Mouse (Mus musculus): Measurements from ENCODE around the gene Aak1. TPM values are rescaled to one million over a fixed set of nuclear protein-coding genes. Genes with fewer than 3 reads are reported as not detected.
"Not testable (repeated sequence)": the region's sequence is repeated elsewhere in the genome, so short reads cannot be mapped to it uniquely, and the experiment has no call there.

Aak1 gene
- total and polyA plus RNA-seq, 2 experiments from 2014 or later: 9.2 to 46.7 TPM

DNA sequence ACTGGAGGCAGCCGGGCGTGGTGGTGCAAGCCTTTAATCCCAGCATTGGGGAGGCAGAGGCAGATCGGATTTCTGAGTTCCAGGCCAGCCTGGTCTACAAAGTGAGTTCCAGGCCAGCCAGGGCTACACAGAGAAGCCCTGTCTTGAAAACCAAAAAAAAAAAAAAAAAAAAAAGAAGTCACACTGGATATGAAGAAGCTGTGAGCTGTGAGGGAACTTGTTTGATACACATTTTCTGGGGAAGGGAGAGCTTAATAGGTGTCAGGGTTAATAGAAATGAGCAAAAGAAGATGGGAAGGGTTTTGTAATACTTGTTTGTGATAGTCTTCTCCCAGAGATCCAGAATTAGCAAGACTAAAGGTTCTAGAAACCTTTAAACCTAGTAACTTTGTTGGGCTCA lies 196.2 kb downstream of the Aak1 start:
- Histone ChIP-seq H3K4me3 (ENCODE audit: low read depth, low read length) (no peak overlapping the region), H3K27ac (ENCODE audit: low read depth) (no peak overlapping the region), H3K9me3 (replicated peaks; ENCODE audit: control insufficient read depth, low read length) (no peaks in the 10 kb centered on the region), H3K4me1 (ENCODE audit: control insufficient read depth, insufficient read depth) (peaks cover 8% of the 10 kb centered on the region; the same call in 1 of the 2 replicates), H3K9ac (replicated peaks; ENCODE audit: low read depth, low read length) (no peak overlapping the region), H3K27me3 (ENCODE audit: control insufficient read depth, insufficient read depth, low read length) (no peaks in the 10 kb centered on the region), H3K36me3 (replicated peaks; ENCODE audit: control insufficient read depth, insufficient read depth, low read length) (0 out of 2 replicates have a peak, but pooled peaks cover 6% of the 10 kb centered on the region), H3K4me2 (ENCODE audit: low read depth, low read length) (no peak overlapping the region)
- ATAC-seq (ENCODE audit: insufficient read depth, low read depth) (no peak), DNase-seq (ENCODE audit: low spot score) (no peak)
- WGBS: 85% methylated on average over 3 of the region's 3 CpGs
- TF ChIP-seq EP300 (IDR thresholded peaks at IDR 0.05; ENCODE audit: low read depth) (no peak), CTCF (IDR thresholded peaks at IDR 0.05; ENCODE audit: low read depth) (no peak)

DNA sequence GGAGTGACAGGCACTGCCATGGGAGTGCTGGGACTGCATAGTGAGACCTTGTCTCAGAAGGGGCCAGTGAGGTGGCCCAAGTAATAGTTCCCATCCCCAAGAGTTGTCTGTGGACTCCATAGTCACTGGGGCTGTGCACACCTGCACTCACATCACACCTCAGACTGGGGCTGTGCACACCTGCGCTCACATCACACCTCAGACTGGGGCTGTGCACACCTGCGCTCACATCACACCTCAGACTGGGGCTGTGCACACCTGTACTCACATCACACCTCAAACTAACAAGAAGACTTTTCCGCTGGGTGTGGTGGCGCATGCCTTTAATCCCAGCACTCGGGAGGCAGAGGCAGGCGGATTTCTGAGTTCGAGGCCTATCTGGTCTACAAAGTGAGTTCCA lies 199.4 kb downstream of the Aak1 start:
- not testable (repeated sequence) for ATAC-seq (ENCODE audit: insufficient read depth, low read depth); H3K4me3 ChIP-seq (ENCODE audit: low read depth, low read length); H3K4me1 ChIP-seq (ENCODE audit: control insufficient read depth, insufficient read depth); H3K4me2 ChIP-seq (ENCODE audit: low read depth, low read length); H3K9ac ChIP-seq (replicated peaks; ENCODE audit: low read depth, low read length); H3K27me3 ChIP-seq (ENCODE audit: control insufficient read depth, insufficient read depth, low read length); H3K9me3 ChIP-seq (replicated peaks; ENCODE audit: control insufficient read depth, low read length); H3K27ac ChIP-seq (ENCODE audit: low read depth); DNase-seq (ENCODE audit: low spot score)
- WGBS: 93% methylated on average over 7 of the region's 7 CpGs
- H3K36me3 ChIP-seq (replicated peaks; ENCODE audit: control insufficient read depth, insufficient read depth, low read length): peaks cover 29% of the 10 kb centered on the region

DNA sequence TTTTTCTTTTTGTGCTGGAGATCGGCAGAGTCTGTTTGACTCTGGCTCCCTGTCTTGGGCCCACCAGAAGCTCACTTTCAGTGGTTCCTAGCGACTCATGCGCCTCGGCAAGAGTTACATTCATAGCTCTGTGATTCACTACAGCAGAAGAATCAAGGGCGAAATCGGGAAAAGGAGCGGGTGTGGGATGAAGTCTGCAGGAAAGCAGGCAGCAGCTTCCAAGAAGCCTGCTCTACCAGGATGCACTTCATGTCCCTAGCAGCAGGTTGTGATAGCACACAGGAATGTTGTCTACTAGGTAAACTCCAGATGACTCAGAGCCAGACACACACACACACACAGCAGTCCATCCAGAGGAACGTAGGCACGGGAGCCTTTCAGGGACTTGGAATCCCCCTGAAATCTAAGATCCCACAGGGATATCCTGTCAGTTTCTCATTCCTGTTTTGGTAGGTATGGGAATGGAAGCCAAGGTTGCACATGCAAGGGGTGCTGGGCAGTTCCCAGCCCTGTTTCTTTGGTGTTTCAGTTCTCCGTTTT lies 202.6 kb downstream of the Aak1 start:
- WGBS: 75% methylated on average over 10 of the region's 10 CpGs
- ATAC-seq (ENCODE audit: insufficient read depth, low read depth): no peak
- TF ChIP-seq CTCF (IDR thresholded peaks at IDR 0.05; ENCODE audit: low read depth) (no peak), EP300 (IDR thresholded peaks at IDR 0.05; ENCODE audit: low read depth) (no peak)

More for the DNA sequence above, 202.6 kb downstream of the Aak1 start:
- Histone ChIP-seq H3K4me1 (ENCODE audit: control insufficient read depth, insufficient read depth) (no peaks in the 10 kb centered on the region), H3K4me2 (ENCODE audit: low read depth, low read length) (no peak overlapping the region), H3K9ac (replicated peaks; ENCODE audit: low read depth, low read length) (no peak overlapping the region), H3K27me3 (ENCODE audit: control insufficient read depth, insufficient read depth, low read length) (no peaks in the 10 kb centered on the region), H3K36me3 (replicated peaks; ENCODE audit: control insufficient read depth, insufficient read depth, low read length) (peaks cover 53% of the 10 kb centered on the region), H3K4me3 (ENCODE audit: low read depth, low read length) (no peak overlapping the region), H3K27ac (ENCODE audit: low read depth) (no peak overlapping the region), H3K9me3 (replicated peaks; ENCODE audit: control insufficient read depth, low read length) (no peaks in the 10 kb centered on the region)
- no peak for DNase-seq (ENCODE audit: low spot score)

Other genes with a start within 250 kb of the Aak1 start
- 0.38 and 3.1 TPM in 2 replicates for gene Asprv1, start 221.4 kb upstream of the Aak1 start, total RNA-seq (2014; rRNA removed; ENCODE audit: low replicate concordance)
- gene Asprv1, start 221.4 kb upstream of the Aak1 start, polyA plus RNA-seq (2015; fragmentation: Nextera tagmentation; extraction: Ambion mirVana): 0.32 and 0.36 TPM in 2 replicates
- gene Mxd1, start 180.4 kb upstream of the Aak1 start, total RNA-seq (2014; rRNA removed; ENCODE audit: low replicate concordance): 5.0 and 7.7 TPM in 2 replicates
- 3.6 and 4.9 TPM in 2 replicates for gene Mxd1, start 180.4 kb upstream of the Aak1 start, polyA plus RNA-seq (2015; fragmentation: Nextera tagmentation; extraction: Ambion mirVana)
- gene Snrnp27, start 165.0 kb upstream of the Aak1 start, total RNA-seq (2014; rRNA removed; ENCODE audit: low replicate concordance): 10.3 and 16.8 TPM in 2 replicates
- 86.6 and 92.1 TPM in 2 replicates for gene Snrnp27, start 165.0 kb upstream of the Aak1 start, polyA plus RNA-seq (2015; fragmentation: Nextera tagmentation; extraction: Ambion mirVana)
- gene Gmcl1, start 116.1 kb upstream of the Aak1 start, total RNA-seq (2014; rRNA removed; ENCODE audit: low replicate concordance): 5.1 and 12.1 TPM in 2 replicates
- 7.0 and 8.0 TPM in 2 replicates for gene Gmcl1, start 116.1 kb upstream of the Aak1 start, polyA plus RNA-seq (2015; fragmentation: Nextera tagmentation; extraction: Ambion mirVana)
- gene Anxa4, start 55.9 kb upstream of the Aak1 start, total RNA-seq (2014; rRNA removed; ENCODE audit: low replicate concordance): 23.7 and 26.7 TPM in 2 replicates
- gene Anxa4, start 55.9 kb upstream of the Aak1 start, polyA plus RNA-seq (2015; fragmentation: Nextera tagmentation; extraction: Ambion mirVana): 25.3 and 26.1 TPM in 2 replicates
- gene Nfu1, start 159.7 kb downstream of the Aak1 start, total RNA-seq (2014; rRNA removed; ENCODE audit: low replicate concordance): 195 and 349 TPM in 2 replicates
- 147 and 157 TPM in 2 replicates for gene Nfu1, start 159.7 kb downstream of the Aak1 start, polyA plus RNA-seq (2015; fragmentation: Nextera tagmentation; extraction: Ambion mirVana)
- 10.0 and 23.3 TPM in 2 replicates for gene Gfpt1, start 193.3 kb downstream of the Aak1 start, total RNA-seq (2014; rRNA removed; ENCODE audit: low replicate concordance)
- 5.4 and 6.7 TPM in 2 replicates for gene Gfpt1, start 193.3 kb downstream of the Aak1 start, polyA plus RNA-seq (2015; fragmentation: Nextera tagmentation; extraction: Ambion mirVana)